Mouse (Mus musculus) bone marrow macrophage, adult 2 months (primary cell): ENCODE results near the gene Gm11559. TPM values are rescaled to one million over a fixed set of nuclear protein-coding genes. Genes with fewer than 3 reads are reported as not detected.
"Not testable (repeated sequence)": the region's sequence is repeated elsewhere in the genome, so short reads cannot be mapped to it uniquely, and the experiment has no call there.

Source experiments
- H3K27ac ChIP-seq: 2 replicates; pipeline ENCODE4 v1.5.1; 2012; ENCODE audit warnings: low read depth, low read length; ENCODE audit not compliant: insufficient read depth
- H3K4me1 ChIP-seq: 2 replicates; pipeline ENCODE4 v1.6.1; 2012; ENCODE audit warnings: low read length; ENCODE audit not compliant: control insufficient read depth, insufficient read depth
- H3K4me3 ChIP-seq: 2 replicates; pipeline ENCODE4 v1.5.1; 2012; ENCODE audit warnings: mild to moderate bottlenecking, low read length, moderate library complexity; ENCODE audit not compliant: insufficient read depth
- CTCF ChIP-seq: IDR thresholded peaks from 2 replicates; pipeline ENCODE4 v1.5.1; 2012; ENCODE audit warnings: low read depth, mild to moderate bottlenecking, low read length, moderate library complexity
- POLR2A ChIP-seq: IDR thresholded peaks from 2 replicates; pipeline ENCODE4 v1.6.1; 2012; ENCODE audit warnings: mild to moderate bottlenecking, low read depth, low read length, borderline replicate concordance
- polyA plus RNA-seq: library from polyadenylated mRNA; stranded (reverse); fragments of >200 nt; gene quantifications from 2 replicates; pipeline ENCODE4 v1.2.4, GENCODE M21; 2012; ENCODE audit not compliant: missing spikeins, insufficient read depth, insufficient read length

Gene Gm11559
- not detected in 2 replicates for polyA plus RNA-seq

DNA sequence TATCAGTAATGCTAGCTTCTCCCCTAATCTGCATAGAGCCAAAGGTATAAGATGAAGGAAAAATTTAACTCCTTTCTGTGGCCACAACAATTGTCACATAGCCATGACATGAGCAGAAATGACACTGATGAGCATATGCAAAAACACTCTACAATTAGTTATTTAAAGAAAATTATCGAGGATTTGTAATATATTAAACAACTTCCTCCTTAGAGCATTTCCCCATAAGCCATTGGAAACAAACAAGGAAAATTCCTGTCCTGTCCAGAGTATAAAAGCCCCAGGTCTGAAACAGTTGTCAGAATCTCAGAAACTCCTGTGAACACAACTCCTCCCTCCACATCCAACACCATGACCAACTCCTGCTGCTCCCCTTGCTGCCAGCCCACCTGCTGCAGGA, at the start of gene Gm11559:
Gene Gm11559 (plus strand): TSS at position 301 of the 400 bp plus-strand sequence.
- not testable (repeated sequence) for H3K4me3 ChIP-seq, H3K4me1 ChIP-seq, H3K27ac ChIP-seq

DNA sequence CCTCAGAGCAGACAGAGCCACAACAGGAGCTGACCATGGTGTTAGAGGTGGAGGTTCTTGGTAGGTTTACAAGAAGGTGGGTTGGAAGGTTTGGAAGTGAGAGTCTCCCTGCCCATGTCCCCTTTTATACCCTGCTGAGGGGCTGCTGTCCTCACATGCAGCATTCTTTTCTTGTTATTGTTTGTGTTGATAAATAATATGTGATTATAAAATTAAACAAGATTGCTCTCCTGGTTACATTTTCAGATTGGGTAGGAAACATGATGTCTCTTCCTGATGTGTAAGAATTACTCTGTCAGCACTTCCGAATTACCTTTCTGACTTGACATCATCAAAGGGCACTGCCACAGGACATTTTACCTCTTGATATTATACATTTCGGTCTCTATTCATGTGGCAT, 48.7 kb upstream of the Gm11559 start, which contains the start of gene Gm11564:
Gene Gm11564 (minus strand): TSS at position 101 of the 400 bp plus-strand sequence.
- H3K27ac ChIP-seq, H3K4me3 ChIP-seq, H3K4me1 ChIP-seq: not testable (repeated sequence)

DNA sequence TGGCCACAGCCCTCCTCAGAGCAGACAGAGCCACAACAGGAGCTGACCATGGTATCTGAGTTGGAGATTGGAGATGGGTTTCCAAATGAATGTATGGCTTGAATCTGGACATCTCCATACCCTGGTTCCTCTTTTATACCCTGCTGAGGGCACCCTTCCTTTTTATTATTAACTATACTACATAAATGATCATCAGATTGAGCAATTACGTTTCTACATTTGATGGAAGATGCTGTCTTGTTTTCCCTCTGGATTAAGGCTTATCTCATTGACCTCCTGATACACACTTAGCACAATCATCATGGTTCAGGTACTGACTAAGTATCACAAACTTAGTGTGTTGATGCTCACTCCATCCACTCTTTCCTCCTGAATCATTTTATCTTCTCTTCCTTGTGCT, 26.3 kb upstream of the Gm11559 start, which contains the start of gene 2300003K06Rik:
Gene 2300003K06Rik (minus strand): TSS at position 101 of the 400 bp plus-strand sequence.
- Histone ChIP-seq H3K27ac (no peak within 1 kb of the TSS), H3K4me3 (no peak within 1 kb of the TSS), H3K4me1 (no peaks in the 10 kb centered on the region)
- TF ChIP-seq POLR2A (no peak), CTCF (no peak)

DNA sequence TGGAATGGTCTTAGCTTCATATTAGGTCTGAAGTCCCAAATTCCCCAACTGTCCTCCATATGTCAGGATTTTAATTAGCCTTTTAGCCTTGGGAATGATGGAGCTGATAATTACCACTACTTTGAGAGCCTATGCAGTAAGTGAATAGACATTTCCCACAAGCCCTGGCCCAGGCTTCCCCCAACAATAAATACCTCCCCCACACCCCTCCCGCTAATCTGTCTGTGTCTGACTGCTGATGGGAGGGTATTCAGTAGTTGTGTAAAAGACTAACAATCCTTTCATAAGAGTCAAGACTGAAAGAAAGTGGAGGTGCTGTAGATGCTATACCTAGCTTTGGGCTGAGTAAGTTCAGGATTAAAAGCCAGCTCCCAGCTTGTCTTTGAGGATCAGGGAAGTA, 22.1 kb upstream of the Gm11559 start:
- TF ChIP-seq POLR2A (no peak), CTCF (no peak)
- Histone ChIP-seq H3K4me1 (no peaks in the 10 kb centered on the region), H3K27ac (no peak overlapping the region), H3K4me3 (no peak overlapping the region)

DNA sequence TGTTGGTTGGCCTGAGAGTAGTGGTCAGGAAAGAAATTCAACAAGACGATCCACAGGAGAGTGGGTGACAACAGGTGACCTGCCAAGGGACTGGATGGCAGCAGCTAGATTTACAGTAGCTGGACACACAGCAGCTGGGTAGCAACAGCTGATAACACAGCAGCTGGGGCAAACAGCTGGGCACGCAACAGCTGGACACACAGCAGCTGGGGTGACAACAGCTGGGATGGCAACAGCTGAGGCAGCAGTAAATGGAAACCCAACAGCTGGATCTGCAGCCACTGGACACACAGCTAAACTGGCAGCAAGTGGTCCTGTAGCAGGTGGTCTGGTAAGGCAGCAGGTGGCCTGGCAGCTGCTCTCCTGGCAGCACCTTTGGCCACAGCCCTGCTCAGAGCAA, 17.5 kb upstream of the Gm11559 start:
- Histone ChIP-seq H3K4me1 (no peaks in the 10 kb centered on the region), H3K4me3 (no peak overlapping the region), H3K27ac (no peak overlapping the region)
- TF ChIP-seq CTCF (no peak), POLR2A (no peak)

DNA sequence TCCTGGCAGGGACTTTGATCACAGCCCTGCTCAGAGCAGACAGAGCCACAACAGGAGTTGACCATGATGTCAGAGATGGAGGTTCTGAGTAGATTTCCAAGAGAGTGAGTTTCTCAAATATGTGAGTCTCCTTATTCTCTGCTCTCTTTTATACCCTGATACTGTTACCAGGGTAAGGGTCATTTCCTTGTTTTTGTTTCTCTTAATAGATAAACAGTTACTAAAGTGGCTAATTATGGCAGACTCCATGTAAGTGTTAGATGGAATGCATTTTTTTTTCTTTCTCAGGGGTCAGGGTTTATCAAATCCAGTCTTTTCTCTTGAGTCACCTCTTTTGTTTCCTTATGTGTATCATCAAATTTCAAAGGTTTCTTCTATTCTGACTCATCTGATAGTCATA, 12.8 kb upstream of the Gm11559 start, which contains the start of gene Krtap4-16:
Gene Krtap4-16 (minus strand): TSS at position 101 of the 400 bp plus-strand sequence.
- TF ChIP-seq POLR2A (no peak), CTCF (no peak)
- no peak within 1 kb of the TSS for H3K4me3 ChIP-seq
- no peak within 1 kb of the TSS for H3K27ac ChIP-seq
- H3K4me1 ChIP-seq, result no peaks in the 10 kb centered on the region

DNA sequence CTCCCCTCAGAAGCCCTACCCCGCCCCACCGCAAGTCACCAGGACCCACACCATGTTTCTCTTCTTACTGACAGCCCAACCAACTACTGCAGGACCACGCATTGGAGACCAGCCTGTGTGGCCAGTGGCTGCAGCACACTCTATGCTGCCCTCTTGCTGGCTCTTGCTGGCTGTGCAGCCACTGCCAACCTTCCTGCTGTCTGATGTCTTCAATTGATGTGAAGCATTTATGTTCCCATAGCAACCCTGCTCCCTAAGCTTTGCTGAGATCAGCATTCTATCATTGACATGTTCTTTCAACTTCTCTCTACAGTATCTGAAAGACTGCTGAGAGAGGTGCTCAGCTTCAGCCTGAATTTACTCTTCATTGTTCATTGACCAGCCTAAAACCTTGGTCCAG, 10.2 kb upstream of the Gm11559 start:
- Histone ChIP-seq H3K4me3 (no peak overlapping the region), H3K4me1 (no peaks in the 10 kb centered on the region), H3K27ac (no peak overlapping the region)
- no peak for TF ChIP-seq CTCF
- TF ChIP-seq POLR2A, result no peak

DNA sequence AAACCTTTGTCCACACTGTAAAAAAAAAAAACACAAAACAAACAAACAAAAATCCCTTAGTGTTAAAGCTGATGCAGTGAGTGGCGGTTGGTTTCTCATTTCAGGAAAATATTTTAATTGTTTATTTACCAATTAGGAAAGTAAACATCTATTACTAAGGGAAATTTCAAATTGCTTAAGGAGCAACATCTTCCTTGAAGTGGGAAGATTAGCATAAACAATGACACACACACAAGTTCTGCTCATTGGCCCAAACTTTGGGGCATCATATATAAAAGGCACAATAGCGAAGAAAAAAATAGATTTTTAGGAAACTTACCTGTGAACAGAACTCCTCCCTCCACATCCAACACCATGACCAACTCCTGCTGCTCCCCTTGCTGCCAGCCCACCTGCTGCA, 6.7 kb upstream of the Gm11559 start, which contains the start of gene Gm11568:
Gene Gm11568 (plus strand): TSS at position 301 of the 400 bp plus-strand sequence.
- Histone ChIP-seq H3K4me3 (no peak within 1 kb of the TSS), H3K27ac (no peak within 1 kb of the TSS), H3K4me1 (no peaks in the 10 kb centered on the region)
- TF ChIP-seq CTCF (no peak), POLR2A (no peak)

DNA sequence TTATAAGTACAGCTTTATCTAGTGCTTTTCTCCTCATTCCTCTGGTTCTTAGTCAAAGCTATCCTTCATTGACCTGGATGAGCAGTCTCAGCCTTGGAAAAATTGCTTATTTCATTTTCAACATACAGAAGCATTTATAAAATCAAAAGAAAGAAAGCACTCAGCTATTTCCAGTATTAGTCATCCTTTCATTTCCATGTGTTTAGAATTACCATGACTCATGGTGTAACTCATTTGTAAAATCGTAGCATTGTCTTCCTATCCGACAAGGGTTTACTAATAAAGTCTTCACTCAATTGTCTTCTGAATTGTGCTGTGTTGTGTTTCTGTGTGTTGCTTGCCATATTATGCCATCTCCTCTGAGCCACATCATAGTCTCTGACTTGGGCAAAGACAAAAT, 5.5 kb upstream of the Gm11559 start:
- no peak for TF ChIP-seq CTCF
- TF ChIP-seq POLR2A, result no peak
- no peak overlapping the region for H3K4me3 ChIP-seq
- H3K27ac ChIP-seq, result no peak overlapping the region
- H3K4me1 ChIP-seq, result no peaks in the 10 kb centered on the region

DNA sequence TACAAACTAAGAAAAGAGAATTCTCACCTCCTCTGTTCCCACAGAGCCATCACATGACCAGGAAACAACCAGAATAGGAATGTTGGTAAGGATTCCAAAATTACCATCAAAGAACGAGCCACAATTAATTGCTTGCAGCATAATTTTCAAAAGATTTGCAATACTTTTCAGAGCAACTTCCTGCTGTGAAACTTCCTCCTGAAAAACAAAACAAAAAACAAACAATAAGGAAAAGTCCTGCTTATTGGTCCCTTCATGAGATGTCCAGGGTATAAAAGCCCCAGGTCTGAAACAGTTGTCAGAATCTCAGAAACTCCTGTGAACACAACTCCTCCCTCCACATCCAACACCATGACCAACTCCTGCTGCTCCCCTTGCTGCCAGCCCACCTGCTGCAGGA, 8.8 kb downstream of the Gm11559 start, which contains the start of gene Krtap9-1:
Gene Krtap9-1 (plus strand): TSS at position 301 of the 400 bp plus-strand sequence.
- H3K4me3 ChIP-seq, H3K27ac ChIP-seq, H3K4me1 ChIP-seq: not testable (repeated sequence)

DNA sequence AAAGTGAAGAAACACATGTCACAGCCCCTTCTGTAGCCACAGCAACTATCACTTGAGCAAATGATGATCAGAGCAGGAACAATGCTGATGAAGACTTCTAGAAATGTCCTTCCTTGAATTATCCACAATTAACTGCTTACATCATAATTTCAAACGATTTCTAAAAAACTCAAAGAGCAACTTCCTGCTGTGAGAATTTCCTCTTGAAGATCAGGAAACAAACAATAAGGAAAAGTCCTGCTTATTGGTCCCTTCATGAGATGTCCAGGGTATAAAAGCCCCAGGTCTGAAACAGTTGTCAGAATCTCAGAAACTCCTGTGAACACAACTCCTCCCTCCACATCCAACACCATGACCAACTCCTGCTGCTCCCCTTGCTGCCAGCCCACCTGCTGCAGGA, 14.6 kb downstream of the Gm11559 start, which contains the start of gene Gm11567:
Gene Gm11567 (plus strand): TSS at position 301 of the 400 bp plus-strand sequence.
- H3K4me3 ChIP-seq, H3K4me1 ChIP-seq, H3K27ac ChIP-seq: not testable (repeated sequence)
